Mouse (Mus musculus): ENCODE results near the gene Pqlc2. TPM values are rescaled to one million over a fixed set of nuclear protein-coding genes. Genes with fewer than 3 reads are reported as not detected.

Pqlc2 gene
- polyA plus RNA-seq, 1 experiment from 2014 or later, result 16.1 TPM

DNA sequence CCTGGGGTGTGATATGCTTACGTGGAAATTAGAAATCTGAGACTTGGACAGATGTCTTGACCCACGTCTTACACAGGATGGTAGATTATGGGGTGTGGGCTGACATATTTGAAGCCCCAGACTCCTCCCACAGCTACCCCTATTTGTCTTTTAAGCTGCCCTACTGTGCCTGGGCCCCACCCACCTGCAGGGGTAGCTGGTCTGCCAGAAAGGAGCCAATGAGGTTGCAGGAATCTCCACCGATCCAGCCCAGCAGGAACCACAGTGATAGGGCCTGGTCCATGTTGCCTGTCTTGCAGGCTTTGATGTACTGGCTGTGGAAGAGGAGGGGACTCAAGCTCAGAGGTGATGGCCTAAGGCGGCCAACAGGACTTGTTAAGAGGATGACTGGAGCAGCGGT is 8.3 kb downstream of the Pqlc2 start:
- WGBS, result 41% methylated on average over 5 of the region's 5 CpGs
- peaks cover 77% of the 10 kb centered on the region for H3K36me3 ChIP-seq
- no peak overlapping the region for H3K9ac ChIP-seq (replicated peaks)
- ATAC-seq (ENCODE audit: insufficient number of reproducible peaks, insufficient read depth, low FRiP score, low TSS enrichment, low read depth), result no peak
- H3K9me3 ChIP-seq, result no peaks in the 10 kb centered on the region
- H3K4me1 ChIP-seq (replicated peaks), result no peaks in the 10 kb centered on the region
- no peak overlapping the region for H3K4me3 ChIP-seq (replicated peaks)
- no peaks in the 10 kb centered on the region for H3K27me3 ChIP-seq
- no peak overlapping the region for H3K27ac ChIP-seq
- no peak overlapping the region for H3K4me2 ChIP-seq

GRCm38 (mm10) chr4:139301780-139302179 is 8.7 kb downstream of the Pqlc2 start:
- H3K4me2 ChIP-seq, result no peak overlapping the region
- H3K36me3 ChIP-seq, result peaks cover 74% of the 10 kb centered on the region
- H3K9ac ChIP-seq (replicated peaks), result no peak overlapping the region
- peaks cover 3% of the 10 kb centered on the region for H3K4me1 ChIP-seq (replicated peaks)
- no peak for ATAC-seq (ENCODE audit: insufficient number of reproducible peaks, insufficient read depth, low FRiP score, low TSS enrichment, low read depth)
- WGBS, result 87% methylated on average over 8 of the region's 8 CpGs
- no peak overlapping the region for H3K27ac ChIP-seq
- no peaks in the 10 kb centered on the region for H3K27me3 ChIP-seq
- H3K4me3 ChIP-seq (replicated peaks), result no peak overlapping the region
- no peaks in the 10 kb centered on the region for H3K9me3 ChIP-seq

GRCm38 (mm10) chr4:139298671-139299366 is 11.7 kb downstream of the Pqlc2 start:
- no peak overlapping the region for H3K9ac ChIP-seq (replicated peaks)
- no peaks in the 10 kb centered on the region for H3K27me3 ChIP-seq
- no peak for ATAC-seq (ENCODE audit: insufficient number of reproducible peaks, insufficient read depth, low FRiP score, low TSS enrichment, low read depth)
- H3K4me2 ChIP-seq, result no peak overlapping the region
- no peak overlapping the region for H3K4me3 ChIP-seq (replicated peaks)
- H3K9me3 ChIP-seq, result no peaks in the 10 kb centered on the region
- peaks cover 53% of the 10 kb centered on the region for H3K36me3 ChIP-seq
- H3K27ac ChIP-seq, result no peak overlapping the region
- peaks cover 7% of the 10 kb centered on the region for H3K4me1 ChIP-seq (replicated peaks)
- 82% methylated on average over 12 of the region's 12 CpGs for WGBS

GRCm38 (mm10) chr4:139297566-139297965 is 12.9 kb downstream of the Pqlc2 start:
- WGBS, result 83% methylated on average over 4 of the region's 4 CpGs
- Histone ChIP-seq H3K4me3 (replicated peaks) (no peak overlapping the region), H3K4me1 (replicated peaks) (peaks cover 7% of the 10 kb centered on the region), H3K9ac (replicated peaks) (no peak overlapping the region), H3K36me3 (peaks cover 49% of the 10 kb centered on the region), H3K27ac (no peak overlapping the region), H3K4me2 (no peak overlapping the region), H3K9me3 (no peaks in the 10 kb centered on the region), H3K27me3 (no peaks in the 10 kb centered on the region)
- no peak for ATAC-seq (ENCODE audit: insufficient number of reproducible peaks, insufficient read depth, low FRiP score, low TSS enrichment, low read depth)

- H3K27ac ChIP-seq, result no peak overlapping the region
- H3K4me3 ChIP-seq (replicated peaks), result no peak overlapping the region
- H3K36me3 ChIP-seq, result peaks cover 53% of the 10 kb centered on the region
- H3K4me2 ChIP-seq, result no peak overlapping the region
- H3K27me3 ChIP-seq, result no peaks in the 10 kb centered on the region
- ATAC-seq (ENCODE audit: insufficient number of reproducible peaks, insufficient read depth, low FRiP score, low TSS enrichment, low read depth), result no peak
- peaks cover 28% of the 10 kb centered on the region for H3K4me1 ChIP-seq (replicated peaks)
- H3K9me3 ChIP-seq, result no peaks in the 10 kb centered on the region
- WGBS, result 95% methylated on average over 5 of the region's 5 CpGs
- no peak overlapping the region for H3K9ac ChIP-seq (replicated peaks)
Measured at GRCm38 (mm10) chr4:139292038-139292437, 18.5 kb downstream of the Pqlc2 start.

DNA sequence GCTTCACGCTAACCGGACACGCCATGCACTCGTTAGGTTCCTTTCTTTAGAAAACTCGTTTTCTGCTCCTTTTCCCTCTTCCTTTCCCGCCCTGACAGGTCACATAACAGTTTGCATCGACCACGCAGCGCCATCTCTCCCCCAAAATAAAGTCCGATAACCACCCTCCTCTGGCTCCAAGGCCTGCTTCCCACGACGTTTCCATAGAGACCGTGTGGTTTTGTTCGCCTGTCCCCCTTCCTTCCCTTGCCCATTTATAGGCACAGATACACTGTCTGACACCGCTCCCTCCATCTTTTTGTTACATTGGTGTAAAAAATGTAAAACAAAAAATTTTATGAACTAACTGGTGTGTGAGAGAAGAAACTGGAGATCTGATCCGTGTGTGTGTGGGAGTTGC is 19.4 kb downstream of the Pqlc2 start:
- no peak overlapping the region for H3K4me2 ChIP-seq
- H3K9ac ChIP-seq (replicated peaks), result no peak overlapping the region
- H3K36me3 ChIP-seq, result peaks cover 63% of the 10 kb centered on the region
- WGBS, result 89% methylated on average over 16 of the region's 16 CpGs
- H3K4me3 ChIP-seq (replicated peaks), result no peak overlapping the region
- no peak overlapping the region for H3K27ac ChIP-seq
- no peaks in the 10 kb centered on the region for H3K27me3 ChIP-seq
- peaks cover 31% of the 10 kb centered on the region for H3K4me1 ChIP-seq (replicated peaks)
- ATAC-seq (ENCODE audit: insufficient number of reproducible peaks, insufficient read depth, low FRiP score, low TSS enrichment, low read depth), result no peak
- no peaks in the 10 kb centered on the region for H3K9me3 ChIP-seq

DNA sequence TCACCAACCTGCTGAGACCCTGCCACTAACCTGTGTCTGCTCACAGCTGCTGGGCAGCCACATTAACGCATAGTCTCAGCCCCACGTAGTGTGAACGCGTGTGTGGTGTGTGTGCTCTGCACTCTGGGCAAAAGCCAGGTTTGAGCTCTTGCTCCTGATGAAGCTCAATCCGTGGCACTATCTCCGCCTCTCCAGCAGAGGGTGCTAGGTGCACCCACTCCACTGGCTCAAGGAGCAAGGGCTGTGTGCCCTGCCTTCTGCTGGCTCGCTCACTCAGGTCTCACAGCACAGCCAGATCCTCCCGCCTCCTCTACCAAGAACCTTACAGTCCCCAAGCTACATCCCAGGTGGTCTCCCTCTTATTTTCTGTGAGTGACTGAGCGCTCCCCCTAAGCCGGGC is 21.5 kb downstream of the Pqlc2 start:
- no peak overlapping the region for H3K4me2 ChIP-seq
- H3K9me3 ChIP-seq, result no peaks in the 10 kb centered on the region
- H3K9ac ChIP-seq (replicated peaks), result no peak overlapping the region
- peaks cover 50% of the 10 kb centered on the region for H3K4me1 ChIP-seq (replicated peaks)
- H3K4me3 ChIP-seq (replicated peaks), result no peak overlapping the region
- ATAC-seq (ENCODE audit: insufficient number of reproducible peaks, insufficient read depth, low FRiP score, low TSS enrichment, low read depth), result no peak
- H3K36me3 ChIP-seq, result peaks cover 77% of the 10 kb centered on the region
- H3K27me3 ChIP-seq, result no peaks in the 10 kb centered on the region
- peak overlapping the region; percentile 24; the same call in 1 of the 2 replicates for H3K27ac ChIP-seq
- WGBS, result 49% methylated on average over 10 of the region's 10 CpGs

GRCm38 (mm10) chr4:139287122-139287863 is 23.2 kb downstream of the Pqlc2 start:
- no peak overlapping the region for H3K9ac ChIP-seq (replicated peaks)
- H3K4me1 ChIP-seq (replicated peaks), result peaks cover 64% of the 10 kb centered on the region
- H3K36me3 ChIP-seq, result peaks cover 88% of the 10 kb centered on the region
- H3K27ac ChIP-seq, result peak overlapping the region; percentile 91
- H3K4me2 ChIP-seq, result no peak overlapping the region
- H3K9me3 ChIP-seq, result no peaks in the 10 kb centered on the region
- no peak for ATAC-seq (ENCODE audit: insufficient number of reproducible peaks, insufficient read depth, low FRiP score, low TSS enrichment, low read depth)
- H3K27me3 ChIP-seq, result no peaks in the 10 kb centered on the region
- no peak overlapping the region for H3K4me3 ChIP-seq (replicated peaks)
- WGBS, result 75% methylated on average over 18 of the region's 18 CpGs

- no peaks in the 10 kb centered on the region for H3K27me3 ChIP-seq
- ATAC-seq (ENCODE audit: insufficient number of reproducible peaks, insufficient read depth, low FRiP score, low TSS enrichment, low read depth), result no peak
- no peak overlapping the region for H3K4me3 ChIP-seq (replicated peaks)
- 82% methylated on average over 5 of the region's 5 CpGs for WGBS
- peaks cover 64% of the 10 kb centered on the region for H3K4me1 ChIP-seq (replicated peaks)
- H3K9me3 ChIP-seq, result no peaks in the 10 kb centered on the region
- no peak overlapping the region for H3K9ac ChIP-seq (replicated peaks)
- H3K36me3 ChIP-seq, result peaks cover 91% of the 10 kb centered on the region
- peak overlapping the region; percentile 91 for H3K27ac ChIP-seq
- H3K4me2 ChIP-seq, result no peak overlapping the region
Measured at GRCm38 (mm10) chr4:139286234-139286633, 24.3 kb downstream of the Pqlc2 start.

DNA sequence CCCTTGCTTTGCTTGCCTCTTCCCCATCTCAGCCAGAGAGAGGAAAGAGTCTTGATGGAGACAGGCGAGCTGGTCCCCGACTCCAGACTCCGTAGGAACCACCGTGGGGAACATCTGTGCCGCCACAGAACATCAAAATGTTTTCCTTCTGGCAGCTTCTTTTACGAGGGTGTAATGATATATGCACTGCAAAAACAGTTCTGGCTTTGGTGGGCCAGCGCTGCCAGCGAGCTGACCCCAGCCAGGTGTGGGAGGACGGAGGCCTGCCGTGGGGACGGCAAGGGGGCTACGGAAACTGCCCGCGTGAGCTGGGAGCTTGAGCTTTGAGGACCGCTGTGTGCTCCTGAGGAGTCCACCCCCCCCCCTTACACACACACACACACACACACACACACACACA is 25.6 kb downstream of the Pqlc2 start:
- Histone ChIP-seq H3K9ac (replicated peaks) (no peak overlapping the region; the same call in 1 of the 2 replicates), H3K27me3 (no peaks in the 10 kb centered on the region), H3K27ac (peak overlapping the region; percentile 91), H3K4me3 (replicated peaks) (no peak overlapping the region), H3K9me3 (no peaks in the 10 kb centered on the region), H3K36me3 (peaks cover 91% of the 10 kb centered on the region), H3K4me2 (no peak overlapping the region), H3K4me1 (replicated peaks) (peaks cover 64% of the 10 kb centered on the region)
- no peak for ATAC-seq (ENCODE audit: insufficient number of reproducible peaks, insufficient read depth, low FRiP score, low TSS enrichment, low read depth)
- WGBS, result 29% methylated on average over 14 of the region's 15 CpGs

DNA sequence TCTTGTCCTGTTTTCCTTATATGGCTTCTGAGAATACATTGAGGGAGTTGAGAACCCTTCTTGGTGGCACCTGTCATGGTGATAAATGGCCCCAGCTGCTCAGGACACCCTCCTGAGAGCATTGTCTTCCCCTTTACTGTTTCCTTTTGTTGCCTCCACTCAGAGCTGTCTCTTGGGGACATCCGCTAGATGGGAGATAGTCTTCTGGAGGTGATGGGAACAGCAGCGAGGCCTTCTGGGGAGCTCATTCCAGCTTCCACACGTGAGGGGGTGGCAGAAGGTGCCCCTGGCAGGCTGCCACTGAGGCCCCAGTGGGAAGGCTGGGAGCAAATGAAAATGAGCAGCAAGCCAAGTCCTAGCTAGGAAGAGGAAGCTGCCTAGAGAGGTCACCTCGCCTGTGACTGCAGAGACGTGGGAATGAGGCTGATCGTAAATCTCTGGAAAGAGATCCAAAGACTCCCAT is 27.5 kb downstream of the Pqlc2 start:
- peak overlapping the region; percentile 36; the same call in 1 of the 2 replicates for H3K27ac ChIP-seq
- no peak overlapping the region for H3K4me3 ChIP-seq (replicated peaks)
- no peak for ATAC-seq (ENCODE audit: insufficient number of reproducible peaks, insufficient read depth, low FRiP score, low TSS enrichment, low read depth)
- WGBS, result 51% methylated on average over 6 of the region's 6 CpGs
- peaks cover 49% of the 10 kb centered on the region for H3K4me1 ChIP-seq (replicated peaks)
- H3K36me3 ChIP-seq, result peaks cover 79% of the 10 kb centered on the region
- H3K27me3 ChIP-seq, result no peaks in the 10 kb centered on the region
- H3K9me3 ChIP-seq, result no peaks in the 10 kb centered on the region
- no peak overlapping the region for H3K9ac ChIP-seq (replicated peaks)
- H3K4me2 ChIP-seq, result no peak overlapping the region
